Mouse (Mus musculus) frontal cortex, postnatal 10 days (tissue): Measurements from ENCODE around the gene Pdpn.

ENCODE experiments used
- DNase-seq, 2 experiments: peaks; one replicate each; pipeline ENCODE4 v3.0.0; 2022; ENCODE audit warnings: low spot score in 2 of 2, mixed read lengths in 1 of 2

Gene Pdpn

GRCm38 (mm10) chr4:143239117-143239516 lies 60.2 kb downstream of the Pdpn start:
- DNase-seq, result no peak

- peak in 1 of 2 experiments; percentile 51 for DNase-seq
These were observed 60.9 kb downstream of the Pdpn start for GRCm38 (mm10) chr4:143238241-143239031.

GRCm38 (mm10) chr4:143231790-143232422 lies 67.5 kb downstream of the Pdpn start:
- no peak for DNase-seq

DNA sequence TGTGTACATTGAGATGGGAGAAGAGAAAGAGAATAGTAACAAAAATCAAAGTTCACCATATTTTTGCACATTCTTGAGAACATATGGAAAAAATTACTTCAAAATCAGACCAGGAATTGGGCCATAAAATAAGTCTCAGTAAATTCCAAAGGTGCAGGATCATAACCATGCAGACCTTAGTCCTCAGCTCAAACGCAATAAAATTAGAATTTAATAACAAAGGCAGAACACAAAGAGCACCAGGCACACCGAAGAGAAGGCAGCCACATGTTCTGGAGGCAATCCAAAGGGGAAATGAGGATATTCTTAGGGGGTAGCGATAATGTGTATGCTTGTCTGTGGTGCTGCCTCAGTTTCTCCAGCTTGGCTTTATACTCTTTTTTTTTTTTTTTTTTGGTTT lies 68.3 kb downstream of the Pdpn start:
- no peak for DNase-seq

- no peak for DNase-seq
These were observed 71.4 kb downstream of the Pdpn start for GRCm38 (mm10) chr4:143227976-143228375.

DNA sequence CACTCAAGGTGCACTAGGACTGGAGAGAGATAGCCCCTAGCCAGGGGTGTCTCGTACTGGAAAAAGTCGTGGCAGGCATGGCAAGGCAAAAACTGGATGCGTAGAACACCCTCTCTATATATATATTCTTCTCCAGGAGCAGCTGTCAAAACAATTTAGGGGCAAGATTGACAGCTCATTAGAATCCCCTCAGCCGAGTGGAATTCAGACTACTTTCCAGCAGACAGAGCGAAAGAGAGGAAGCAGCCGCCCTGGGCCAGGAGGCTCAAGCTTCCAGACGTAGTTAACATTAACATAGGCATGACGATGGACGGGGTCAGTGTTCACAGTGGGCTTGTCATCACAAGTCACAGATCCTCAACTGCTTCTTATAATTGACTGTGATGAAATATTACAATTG lies 73.5 kb downstream of the Pdpn start:
- no peak for DNase-seq

- no peak for DNase-seq
These were observed 80.0 kb downstream of the Pdpn start for GRCm38 (mm10) chr4:143219316-143219751.

DNA sequence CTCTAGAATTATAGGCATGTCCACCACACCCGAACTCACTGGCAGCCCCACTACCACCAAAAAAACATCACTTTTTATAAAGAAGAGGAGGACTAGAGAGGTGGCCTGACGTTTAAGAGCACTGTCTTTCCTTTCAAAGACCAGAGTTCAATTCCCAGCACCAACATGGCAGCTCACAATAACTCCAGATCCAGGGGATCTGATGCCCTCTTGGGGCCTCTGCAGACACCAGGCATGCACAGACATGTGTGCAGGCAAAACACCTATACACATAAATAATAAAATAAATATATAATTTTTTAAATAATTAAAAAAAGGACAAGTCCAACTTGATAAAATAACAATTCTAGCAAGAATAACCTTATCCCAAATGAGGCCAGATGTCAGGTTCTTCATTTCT lies 80.5 kb downstream of the Pdpn start:
- no peak for DNase-seq
